Mouse (Mus musculus): ENCODE results near the gene Foxi1.

DNA sequence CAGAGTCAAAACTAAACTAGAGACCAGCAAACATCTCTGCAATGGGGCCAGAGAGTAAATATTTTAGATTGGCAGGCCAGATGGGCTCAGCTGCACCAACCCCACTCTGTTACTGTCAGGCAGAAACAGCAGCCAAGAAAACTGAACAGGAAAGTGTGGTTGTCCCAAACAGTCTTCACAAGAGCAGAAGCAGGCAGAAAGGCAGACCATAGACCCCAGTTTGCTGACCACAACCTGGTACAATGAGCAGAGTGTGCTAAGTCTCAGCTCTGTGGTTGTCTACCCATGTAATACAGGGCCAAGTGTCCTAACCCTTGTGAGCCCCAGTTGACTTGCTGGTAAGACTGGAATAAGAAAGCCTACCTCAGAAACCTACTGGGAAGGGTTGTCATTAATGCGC lies 32.4 kb upstream of the Foxi1 start:
- TF ChIP-seq POLR2A (IDR thresholded peaks at IDR 0.05; ENCODE audit: low read depth, low read length) (no peak), NRF1 (IDR thresholded peaks at IDR 0.05; ENCODE audit: low read depth, low read length) (no peak), SIN3A (IDR thresholded peaks at IDR 0.05; ENCODE audit: low read length) (no peak), NELFE (IDR thresholded peaks at IDR 0.05; ENCODE audit: low read depth, low read length) (no peak), TBP (conservative IDR thresholded peaks at IDR 0.05; ENCODE audit: low read depth, low read length) (no peak), CTCF (conservative IDR thresholded peaks at IDR 0.05 in 1 of 2, IDR thresholded peaks at IDR 0.05 in 1 of 2; ENCODE audit: low read depth in 2 of 2, low read length in 2 of 2) (no peak), TCF12 (IDR thresholded peaks at IDR 0.05; ENCODE audit: low read depth, low read length) (no peak), EP300 (IDR thresholded peaks at IDR 0.05; ENCODE audit: low read length) (no peak), MEF2A (IDR thresholded peaks at IDR 0.05; ENCODE audit: borderline replicate concordance, low read depth, low read length) (no peak), E2F4 (IDR thresholded peaks at IDR 0.05; ENCODE audit: insufficient replicate concordance, low read depth, low read length) (no peak), ZC3H11A (IDR thresholded peaks at IDR 0.05; ENCODE audit: low read depth, low read length) (no peak), JUND (conservative IDR thresholded peaks at IDR 0.05; ENCODE audit: low read depth, low read length) (no peak), MXI1 (IDR thresholded peaks at IDR 0.05; ENCODE audit: low read depth, low read length) (no peak)
